Mouse (Mus musculus) neural tube, embryonic 14.5 days (tissue): Measurements from ENCODE around the gene Stx1b. TPM values are rescaled to one million over a fixed set of nuclear protein-coding genes. Genes with fewer than 3 reads are reported as not detected.

Experiments
- ATAC-seq: fragments of 200-750 bp; cut with Nextera tagmentation; 2 replicates; pipeline ENCODE4 v1.8.0; 2017; ENCODE audit warnings: low read depth, mild to moderate bottlenecking, moderate TSS enrichment, moderate library complexity
- H3K27ac ChIP-seq: fragments of 300-500 bp; sonication (generic); 2 replicates; pipeline ENCODE4 v1.5.1; 2014; ENCODE audit warnings: low read depth, mild to moderate bottlenecking, control low read depth, low read length, moderate library complexity, mixed read lengths
- H3K27me3 ChIP-seq: fragments of 300-500 bp; sonication (generic); 2 replicates; pipeline ENCODE4 v1.6.1; 2014; ENCODE audit warnings: low read length; ENCODE audit not compliant: control insufficient read depth, insufficient read depth
- H3K36me3 ChIP-seq: fragments of 300-500 bp; sonication (generic); 2 replicates; pipeline ENCODE4 v1.6.1; 2014; ENCODE audit warnings: low read length, mixed read lengths; ENCODE audit not compliant: control insufficient read depth, insufficient read depth
- H3K4me1 ChIP-seq: fragments of 300-500 bp; sonication (generic); 2 replicates; pipeline ENCODE4 v1.6.1; 2014; ENCODE audit warnings: low read length; ENCODE audit not compliant: control insufficient read depth, insufficient read depth
- H3K4me2 ChIP-seq: fragments of 300-500 bp; sonication (generic); 2 replicates; pipeline ENCODE4 v1.6.1; 2014; ENCODE audit warnings: mild to moderate bottlenecking, low read depth, low read length, control low read depth
- H3K4me3 ChIP-seq: fragments of 300-500 bp; sonication (generic); 2 replicates; pipeline ENCODE4 v1.5.1; 2014; ENCODE audit warnings: low read depth, low read length, control low read depth, mixed read lengths
- H3K9ac ChIP-seq: fragments of 300-500 bp; sonication (generic); replicated peaks from 2 replicates; pipeline ENCODE4 v1.6.1; 2014; ENCODE audit warnings: low read depth, mild to moderate bottlenecking, control low read depth, low read length, mixed read lengths
- H3K9me3 ChIP-seq: fragments of 300-500 bp; sonication (generic); 2 replicates; pipeline ENCODE4 v1.6.1; 2016; ENCODE audit warnings: low read length; ENCODE audit not compliant: control insufficient read depth
- WGBS: fragments of 180-500 bp; shearing (Covaris S2); extraction: QIAGEN DNeasy Blood & Tissue Kit; methylation state at CpG from one replicate; pipeline ENCODE4 v1.1.7; 2014; 5-methylcytosine and 5-hydroxymethylcytosine counted together
- polyA plus RNA-seq: library from polyadenylated mRNA; unstranded; fragments of >200 nt; fragmentation: Nextera tagmentation; extraction: Ambion mirVana; gene quantifications from 2 replicates; pipeline ENCODE4 v1.2.1, GENCODE M21; 2014

Stx1b gene
- 65.9 and 66.9 TPM in 2 replicates for polyA plus RNA-seq

GRCm38 (mm10) chr7:127824176-127824871 lies at the start of gene Stx1b, which contains the start of gene Stx4a:
Stx1b (minus strand) TSS chr7:127824549.
Stx4a (plus strand) TSS chr7:127824294.
- H3K9me3 ChIP-seq = no peaks in the 10 kb centered on the region
- ATAC-seq = peak; percentile 92
- H3K4me2 ChIP-seq = peak within 1 kb of the TSS; percentile 79
- H3K9ac ChIP-seq = peak within 1 kb of the TSS; percentile 90
- H3K4me1 ChIP-seq = peaks cover 14% of the 10 kb centered on the region
- 3% methylated on average over 29 of the region's 38 CpGs for WGBS
- H3K27ac ChIP-seq = peak within 1 kb of the TSS; percentile 84
- no peaks in the 10 kb centered on the region for H3K27me3 ChIP-seq
- peak within 1 kb of the TSS; percentile 72 for H3K4me3 ChIP-seq
- no peaks in the 10 kb centered on the region for H3K36me3 ChIP-seq

GRCm38 (mm10) chr7:127870136-127870821 lies 45.9 kb upstream of the Stx1b start:
- no peak for ATAC-seq
- H3K36me3 ChIP-seq = peaks cover 27% of the 10 kb centered on the region; the same call in 1 of the 2 replicates
- no peak overlapping the region for H3K9ac ChIP-seq
- H3K4me1 ChIP-seq = peaks cover 22% of the 10 kb centered on the region
- H3K4me3 ChIP-seq = no peak overlapping the region
- 84% methylated on average over 5 of the region's 5 CpGs for WGBS
- no peaks in the 10 kb centered on the region for H3K9me3 ChIP-seq
- H3K4me2 ChIP-seq = no peak overlapping the region
- 0 out of 2 replicates have a peak, but pooled peaks cover 1% of the 10 kb centered on the region for H3K27me3 ChIP-seq
- H3K27ac ChIP-seq = no peak overlapping the region

DNA sequence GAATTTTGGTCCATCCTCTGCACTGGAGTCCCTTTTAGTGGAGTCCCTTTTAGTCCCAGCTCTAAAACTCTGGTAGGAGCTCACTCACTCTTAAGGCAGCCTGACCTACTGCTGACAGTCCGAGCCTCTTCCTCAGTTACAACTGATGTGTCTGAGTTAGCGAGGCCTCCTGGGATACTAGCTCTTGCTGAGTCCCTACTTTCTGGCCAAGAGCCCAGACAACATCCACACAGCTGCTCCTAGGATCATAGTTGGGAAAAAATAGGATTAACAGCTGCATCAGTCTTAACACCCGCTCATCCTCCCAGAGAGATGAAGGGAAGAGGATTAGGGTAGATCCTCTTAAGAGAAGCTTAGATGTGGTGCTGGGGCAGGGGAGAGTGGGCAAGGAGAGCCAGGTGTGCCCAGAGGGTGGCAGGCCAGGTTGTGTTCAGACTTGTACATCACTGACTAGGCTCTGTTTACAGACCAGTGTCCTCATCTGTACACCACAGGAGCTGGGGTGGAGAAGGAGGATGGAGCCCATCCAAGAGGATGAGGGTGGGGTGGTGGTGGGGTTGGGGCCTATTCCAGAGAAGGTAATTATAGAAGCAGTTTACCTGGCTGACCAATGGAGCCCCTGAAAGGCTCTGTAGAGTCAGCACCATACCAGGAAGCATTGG lies 44.9 kb upstream of the Stx1b start:
- Histone ChIP-seq H3K27ac (no peak overlapping the region), H3K9me3 (no peaks in the 10 kb centered on the region), H3K4me3 (no peak overlapping the region), H3K4me1 (peaks cover 17% of the 10 kb centered on the region), H3K9ac (no peak overlapping the region), H3K4me2 (no peak overlapping the region), H3K27me3 (no peaks in the 10 kb centered on the region), H3K36me3 (peaks cover 33% of the 10 kb centered on the region)
- WGBS = 61% methylated on average over 3 of the region's 3 CpGs
- ATAC-seq = no peak; the same call in 1 of the 2 replicates

DNA sequence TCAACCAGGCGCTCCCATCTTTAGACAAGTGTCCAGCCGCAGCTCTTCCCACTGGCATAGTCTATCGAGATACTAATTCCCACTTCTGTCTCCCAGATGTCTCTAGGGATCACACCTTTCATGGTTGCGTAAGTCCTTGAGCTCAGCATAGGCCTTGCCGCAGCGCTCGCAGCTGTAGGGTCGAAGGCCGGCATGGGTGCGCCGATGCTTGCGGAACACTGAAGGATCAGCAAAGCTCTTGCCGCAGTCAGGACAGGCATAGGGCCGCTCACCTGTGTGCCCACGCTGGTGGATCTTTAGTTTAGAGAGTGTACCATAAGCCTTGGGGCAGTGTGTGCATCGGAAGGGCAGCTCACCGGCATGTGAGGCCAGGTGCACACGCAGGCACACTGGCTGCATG lies 43.3 kb upstream of the Stx1b start:
- no peaks in the 10 kb centered on the region for H3K9me3 ChIP-seq
- no peak overlapping the region for H3K27ac ChIP-seq
- ATAC-seq = no peak
- H3K4me1 ChIP-seq = peaks cover 4% of the 10 kb centered on the region
- no peaks in the 10 kb centered on the region for H3K27me3 ChIP-seq
- no peak overlapping the region for H3K9ac ChIP-seq
- H3K4me3 ChIP-seq = no peak overlapping the region
- no peak overlapping the region for H3K4me2 ChIP-seq
- 97% methylated on average over 18 of the region's 18 CpGs for WGBS
- peaks cover 34% of the 10 kb centered on the region for H3K36me3 ChIP-seq

GRCm38 (mm10) chr7:127866434-127866833 lies 42.1 kb upstream of the Stx1b start:
- Histone ChIP-seq H3K9me3 (no peaks in the 10 kb centered on the region), H3K36me3 (peaks cover 37% of the 10 kb centered on the region), H3K4me3 (no peak overlapping the region), H3K27me3 (no peaks in the 10 kb centered on the region), H3K4me2 (no peak overlapping the region), H3K9ac (no peak overlapping the region), H3K27ac (no peak overlapping the region), H3K4me1 (peaks cover 4% of the 10 kb centered on the region; the same call in 1 of the 2 replicates)
- no peak for ATAC-seq
- WGBS = 96% methylated on average over 12 of the region's 12 CpGs

GRCm38 (mm10) chr7:127858258-127858657 lies 33.9 kb upstream of the Stx1b start:
- Histone ChIP-seq H3K9me3 (no peaks in the 10 kb centered on the region), H3K4me2 (no peak overlapping the region), H3K36me3 (0 out of 2 replicates have a peak, but pooled peaks cover 3% of the 10 kb centered on the region), H3K4me1 (no peaks in the 10 kb centered on the region), H3K27ac (no peak overlapping the region), H3K9ac (no peak overlapping the region), H3K27me3 (no peaks in the 10 kb centered on the region), H3K4me3 (no peak overlapping the region)
- no peak for ATAC-seq
- 95% methylated on average over 6 of the region's 6 CpGs for WGBS

DNA sequence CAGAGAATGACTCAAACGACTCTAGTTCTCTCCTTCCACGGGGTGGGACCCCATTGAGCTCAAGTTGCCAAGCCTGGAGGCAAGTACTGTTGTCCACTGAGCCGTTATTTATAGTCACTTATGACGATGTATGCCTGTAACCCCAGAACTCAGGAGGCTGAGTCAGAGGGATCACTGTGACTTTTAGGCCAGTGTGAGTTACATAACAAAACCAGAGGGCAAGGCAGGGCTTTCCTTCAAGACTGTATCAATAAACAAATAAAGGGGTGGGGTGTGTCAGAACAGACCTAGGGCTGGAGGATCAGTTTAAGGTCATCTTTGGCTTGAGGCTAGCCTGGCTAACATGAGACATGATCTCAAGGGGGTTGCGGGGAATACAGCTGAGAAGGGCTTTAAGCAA lies 26.6 kb upstream of the Stx1b start:
- Histone ChIP-seq H3K27ac (no peak overlapping the region), H3K9ac (no peak overlapping the region), H3K4me1 (no peaks in the 10 kb centered on the region), H3K36me3 (no peaks in the 10 kb centered on the region), H3K27me3 (no peaks in the 10 kb centered on the region), H3K4me2 (no peak overlapping the region), H3K4me3 (no peak overlapping the region), H3K9me3 (no peaks in the 10 kb centered on the region)
- ATAC-seq = no peak
- 78% methylated on average over 5 of the region's 5 CpGs for WGBS

- no peak overlapping the region for H3K4me2 ChIP-seq
- no peak overlapping the region for H3K9ac ChIP-seq
- no peak overlapping the region for H3K27ac ChIP-seq
- no peak for ATAC-seq
- no peaks in the 10 kb centered on the region for H3K36me3 ChIP-seq
- H3K27me3 ChIP-seq = no peaks in the 10 kb centered on the region
- H3K9me3 ChIP-seq = no peaks in the 10 kb centered on the region
- no peak overlapping the region for H3K4me3 ChIP-seq
- no peaks in the 10 kb centered on the region for H3K4me1 ChIP-seq
- 82% methylated on average over 6 of the region's 6 CpGs for WGBS
Measured at GRCm38 (mm10) chr7:127849973-127850875, 25.9 kb upstream of the Stx1b start.
